Comparison of ENCODE assay signal across 8 mouse cellular contexts in genomic region chr7:130631553-130632378, GRCm38 (mm10). TPM values are rescaled to one million over a fixed set of nuclear protein-coding genes. Genes with fewer than 3 reads are reported as not detected.
DNase-seq lines count a peak whose midpoint lies in the region; ATAC-seq and TF ChIP-seq lines count a peak whose summit lies in the region.

No protein-coding gene starts in this region.

- in situ Hi-C loops in CH12.LX (cut with MboI; ENCODE audit: low pct_ligation_motif_present, low pct_unique_long_range_greater_than_20kb, low sequenced_read_pairs), result no loop called here

- ATAC-seq in hindbrain, embryonic 12.5 days (ENCODE audit: low FRiP score), result no peak
- ATAC-seq in intestine, embryonic 14.5 days (replicated peaks; ENCODE audit: low FRiP score, low TSS enrichment, low read depth), result no peak
- ATAC-seq in megakaryocyte, adult 5-6 weeks (ENCODE audit: poor library complexity, severe bottlenecking), result peak; percentile 46
- ATAC-seq in erythroblast, adult 5-6 weeks (replicated peaks; ENCODE audit: low FRiP score, poor library complexity, severe bottlenecking), result no peak
- no peak for ATAC-seq in midbrain, embryonic 16.5 days

- no peak overlapping the region for H3K4me3 ChIP-seq in hindbrain, embryonic 10.5 days
- no peak overlapping the region for H3K4me3 ChIP-seq in hindbrain, embryonic 12.5 days
- H3K4me3 ChIP-seq in CH12.LX (replicated peaks in 1 of 3; ENCODE audit: low read depth in 2 of 3, low read length in 2 of 3, poor library complexity in 1 of 3), result no peak overlapping the region
- H3K4me3 ChIP-seq in intestine, embryonic 14.5 days (ENCODE audit: low read depth, low read length), result no peak overlapping the region
- H3K4me3 ChIP-seq in midbrain, embryonic 16.5 days (ENCODE audit: low read depth, low read length), result no peak overlapping the region

- no peak overlapping the region for H3K4me2 ChIP-seq in hindbrain, embryonic 12.5 days (replicated peaks)
- no peak overlapping the region for H3K4me2 ChIP-seq in CH12.LX (ENCODE audit: insufficient read depth, low read depth, poor library complexity, severe bottlenecking)
- H3K4me2 ChIP-seq in intestine, embryonic 14.5 days (ENCODE audit: low read length), result no peak overlapping the region
- no peak overlapping the region for H3K4me2 ChIP-seq in midbrain, embryonic 16.5 days (ENCODE audit: low read length)

- no peak for TF ChIP-seq CTCF in CH12.LX (conservative IDR thresholded peaks at IDR 0.05 in 1 of 2, IDR thresholded peaks at IDR 0.05 in 1 of 2; ENCODE audit: low read depth in 2 of 2, low read length in 2 of 2)

- no peak overlapping the region for H3K9ac ChIP-seq in hindbrain, embryonic 12.5 days
- no peak overlapping the region for H3K9ac ChIP-seq in CH12.LX (ENCODE audit: insufficient read depth, low read depth)
- no peak overlapping the region for H3K9ac ChIP-seq in intestine, embryonic 14.5 days (ENCODE audit: low read length)
- H3K9ac ChIP-seq in midbrain, embryonic 16.5 days (ENCODE audit: low read depth, low read length), result no peak overlapping the region

- H3K27ac ChIP-seq in hindbrain, embryonic 10.5 days, result peak overlapping the region; percentile 64
- no peak overlapping the region for H3K27ac ChIP-seq in hindbrain, embryonic 12.5 days
- no peak overlapping the region for H3K27ac ChIP-seq in CH12.LX (ENCODE audit: insufficient read depth, low read depth)
- no peak overlapping the region for H3K27ac ChIP-seq in intestine, embryonic 14.5 days (ENCODE audit: low read depth)
- H3K27ac ChIP-seq in midbrain, embryonic 16.5 days (ENCODE audit: low read length), result no peak overlapping the region

- no peaks in the 10 kb centered on the region for H3K27me3 ChIP-seq in hindbrain, embryonic 10.5 days (ENCODE audit: insufficient read depth, poor library complexity, severe bottlenecking)
- no peaks in the 10 kb centered on the region for H3K27me3 ChIP-seq in hindbrain, embryonic 12.5 days
- peaks cover 83% of the 10 kb centered on the region for H3K27me3 ChIP-seq in CH12.LX (replicated peaks)
- no peaks in the 10 kb centered on the region for H3K27me3 ChIP-seq in intestine, embryonic 14.5 days (replicated peaks; ENCODE audit: control insufficient read depth, insufficient read depth, low read length)
- no peaks in the 10 kb centered on the region for H3K27me3 ChIP-seq in midbrain, embryonic 16.5 days (ENCODE audit: control insufficient read depth, insufficient read depth, low read depth, low read length)

- peaks cover 25% of the 10 kb centered on the region for H3K4me1 ChIP-seq in hindbrain, embryonic 10.5 days (replicated peaks)
- 0 out of 2 replicates have a peak, but pooled peaks cover 7% of the 10 kb centered on the region for H3K4me1 ChIP-seq in hindbrain, embryonic 12.5 days
- H3K4me1 ChIP-seq in CH12.LX (ENCODE audit: control insufficient read depth in 1 of 2, insufficient read depth in 2 of 2), result no peaks in the 10 kb centered on the region
- no peaks in the 10 kb centered on the region for H3K4me1 ChIP-seq in intestine, embryonic 14.5 days (replicated peaks; ENCODE audit: control insufficient read depth, insufficient read depth, low read length)
- 0 out of 2 replicates have a peak, but pooled peaks cover 3% of the 10 kb centered on the region for H3K4me1 ChIP-seq in midbrain, embryonic 16.5 days (ENCODE audit: control insufficient read depth, insufficient read depth, low read length)

- no peak for TF ChIP-seq RAD21 in CH12.LX (IDR thresholded peaks at IDR 0.05; ENCODE audit: low read depth, low read length)

- H3K9me3 ChIP-seq in hindbrain, embryonic 10.5 days, result no peaks in the 10 kb centered on the region
- no peaks in the 10 kb centered on the region for H3K9me3 ChIP-seq in hindbrain, embryonic 12.5 days (replicated peaks)
- no peaks in the 10 kb centered on the region for H3K9me3 ChIP-seq in CH12.LX (replicated peaks; ENCODE audit: low read length)
- no peaks in the 10 kb centered on the region for H3K9me3 ChIP-seq in intestine, embryonic 14.5 days (ENCODE audit: control insufficient read depth, low read length)
- H3K9me3 ChIP-seq in midbrain, embryonic 16.5 days (replicated peaks; ENCODE audit: control insufficient read depth, low read length, poor library complexity, severe bottlenecking), result no peaks in the 10 kb centered on the region

- TF ChIP-seq EP300 in CH12.LX (IDR thresholded peaks at IDR 0.05; ENCODE audit: low read length), result no peak

- no peak for DNase-seq in hindbrain, embryonic 10.5 days (ENCODE audit: low spot score)
- no peak for DNase-seq in CH12.LX (ENCODE audit: extremely low read depth)
- DNase-seq in c-Kit-positive CD71-negative TER-119-negative erythroid progenitor cells, embryonic 14.5 days (ENCODE audit: low read depth), result peak; percentile 23
- DNase-seq in intestine, embryonic 14.5 days (ENCODE audit: low spot score), result peak; percentile 62

- H3K79me2 ChIP-seq in CH12.LX (replicated peaks; ENCODE audit: control insufficient read depth, extremely low read depth, insufficient read depth, poor library complexity, severe bottlenecking), result no peaks in the 10 kb centered on the region

- no peak for TF ChIP-seq POLR2A in CH12.LX (IDR thresholded peaks at IDR 0.05; ENCODE audit: low read depth, low read length)

- no peaks in the 10 kb centered on the region for H3K36me3 ChIP-seq in hindbrain, embryonic 10.5 days
- no peaks in the 10 kb centered on the region for H3K36me3 ChIP-seq in hindbrain, embryonic 12.5 days
- H3K36me3 ChIP-seq in CH12.LX (replicated peaks in 1 of 2; ENCODE audit: control insufficient read depth in 1 of 2, insufficient read depth in 1 of 2, low read length in 1 of 2), result no peaks in the 10 kb centered on the region
- no peaks in the 10 kb centered on the region for H3K36me3 ChIP-seq in intestine, embryonic 14.5 days (ENCODE audit: control insufficient read depth, insufficient read depth, low read length)
- H3K36me3 ChIP-seq in midbrain, embryonic 16.5 days (ENCODE audit: control insufficient read depth, insufficient read depth, low read length), result no peaks in the 10 kb centered on the region

- dilution Hi-C loops in CH12.LX (cut with MboI; ENCODE audit: extremely low pct_ligation_motif_present, extremely low pct_unique_long_range_greater_than_20kb, low sequenced_read_pairs), result no loop called here

- WGBS in hindbrain, embryonic 10.5 days, result 76% methylated on average over 22 of the region's 22 CpGs
- 59% methylated on average over 22 of the region's 22 CpGs for WGBS in hindbrain, embryonic 12.5 days
- WGBS in intestine, embryonic 14.5 days, result 52% methylated on average over 22 of the region's 22 CpGs
- 57% methylated on average over 22 of the region's 22 CpGs for WGBS in midbrain, embryonic 16.5 days

TF ChIP-seq in CH12.LX, 34 proteins besides CTCF, POLR2A, EP300 and RAD21:
- TF ChIP-seq MAZ (IDR thresholded peaks at IDR 0.05; ENCODE audit: low read depth, low read length), result no peak
- TF ChIP-seq MAFK (IDR thresholded peaks at IDR 0.05; ENCODE audit: insufficient replicate concordance, low read length), result no peak
- TF ChIP-seq BHLHE40 (IDR thresholded peaks at IDR 0.05; ENCODE audit: low read depth, low read length), result peak; percentile 83
TF ChIP-seq in CH12.LX: peak in this region for 1.

RNA-seq across cellular contexts. Expression of gene Tacc2, which starts 54.5 kb away (rescaled TPM):
- 44.8 and 50.8 TPM in 2 replicates for polyA plus RNA-seq in hindbrain, embryonic 10.5 days (2016; fragmentation: Nextera tagmentation; extraction: Ambion mirVana)
- polyA plus RNA-seq in hindbrain, embryonic 12.5 days (2016; fragmentation: Nextera tagmentation; extraction: Ambion mirVana), result 69.4 and 75.5 TPM in 2 replicates
- total RNA-seq in CH12.LX (2012; rRNA removed) (0.13 and 0.17 TPM in 2 replicates), CH12.LX (2014; rRNA removed) (not detected in 2 replicates)
- 0.14 and 0.41 TPM in 2 replicates for polyA plus RNA-seq in CH12.LX (2012; ENCODE audit: insufficient read length, low read depth)
- 33.7 and 38.4 TPM in 2 replicates for polyA plus RNA-seq in intestine, embryonic 14.5 days (2014; fragmentation: Nextera tagmentation; extraction: Ambion mirVana)
- 0.38 and 1.8 TPM in 2 replicates for total RNA-seq in megakaryocyte, adult 5-6 weeks (2015)
- 0.16 and 0.22 TPM in 2 replicates for total RNA-seq in megakaryocyte, adult 5-6 weeks (2017)
- total RNA-seq in erythroblast, adult 5-6 weeks (2015; ENCODE audit: low replicate concordance), result 0.19 and 4.8 TPM in 2 replicates
- total RNA-seq in erythroblast, adult 5-6 weeks (2017; ENCODE audit: low replicate concordance), result 2.5 and 4.0 TPM in 2 replicates
- polyA plus RNA-seq in midbrain, embryonic 16.5 days (2015; fragmentation: Nextera tagmentation; extraction: Ambion mirVana), result 61.1 and 66.3 TPM in 2 replicates

RNA-seq across cellular contexts. Expression of gene Nsmce4a, which starts 58.8 kb away (rescaled TPM):
- 183 and 186 TPM in 2 replicates for polyA plus RNA-seq in hindbrain, embryonic 10.5 days (2016; fragmentation: Nextera tagmentation; extraction: Ambion mirVana)
- 132 and 145 TPM in 2 replicates for polyA plus RNA-seq in hindbrain, embryonic 12.5 days (2016; fragmentation: Nextera tagmentation; extraction: Ambion mirVana)
- total RNA-seq in CH12.LX (2012; rRNA removed), result 67.6 and 81.5 TPM in 2 replicates
- total RNA-seq in CH12.LX (2014; rRNA removed), result 208 and 255 TPM in 2 replicates
- 97.9 and 98.4 TPM in 2 replicates for polyA plus RNA-seq in CH12.LX (2012; ENCODE audit: insufficient read length, low read depth)
- polyA plus RNA-seq in intestine, embryonic 14.5 days (2014; fragmentation: Nextera tagmentation; extraction: Ambion mirVana), result 173 and 178 TPM in 2 replicates
- total RNA-seq in megakaryocyte, adult 5-6 weeks (2015), result 152 and 195 TPM in 2 replicates
- 146 and 152 TPM in 2 replicates for total RNA-seq in megakaryocyte, adult 5-6 weeks (2017)
- 65.8 and 101 TPM in 2 replicates for total RNA-seq in erythroblast, adult 5-6 weeks (2015; ENCODE audit: low replicate concordance)
- 52.1 and 75.8 TPM in 2 replicates for total RNA-seq in erythroblast, adult 5-6 weeks (2017; ENCODE audit: low replicate concordance)
- polyA plus RNA-seq in midbrain, embryonic 16.5 days (2015; fragmentation: Nextera tagmentation; extraction: Ambion mirVana), result 70.3 and 73.2 TPM in 2 replicates

Comparison
In these comparisons a context has a peak if more than half of its experiments do, and no peak if none do; other contexts are left out.
1. DNase-seq: peak in c-Kit-positive CD71-negative TER-119-negative erythroid progenitor cells, embryonic 14.5 days (single experiment) and intestine, embryonic 14.5 days (single experiment); none in hindbrain, embryonic 10.5 days (single experiment) and CH12.LX (single experiment).
2. RNA of gene Tacc2, which starts 54.5 kb away (polyA plus RNA-seq): 69.4 to 75.5 TPM in hindbrain, embryonic 12.5 days, 61.1 to 66.3 TPM in midbrain, embryonic 16.5 days, 44.8 to 50.8 TPM in hindbrain, embryonic 10.5 days and 33.7 to 38.4 TPM in intestine, embryonic 14.5 days; 0.14 to 0.41 TPM in CH12.LX; every median in the first group is over 10 times any median in the second.